Mouse (Mus musculus): Measurements from ENCODE around the gene Matn4.
A peak's percentile ranks its signal among the peaks of the same experiment; 100 is the strongest.

The Matn4 gene

DNA sequence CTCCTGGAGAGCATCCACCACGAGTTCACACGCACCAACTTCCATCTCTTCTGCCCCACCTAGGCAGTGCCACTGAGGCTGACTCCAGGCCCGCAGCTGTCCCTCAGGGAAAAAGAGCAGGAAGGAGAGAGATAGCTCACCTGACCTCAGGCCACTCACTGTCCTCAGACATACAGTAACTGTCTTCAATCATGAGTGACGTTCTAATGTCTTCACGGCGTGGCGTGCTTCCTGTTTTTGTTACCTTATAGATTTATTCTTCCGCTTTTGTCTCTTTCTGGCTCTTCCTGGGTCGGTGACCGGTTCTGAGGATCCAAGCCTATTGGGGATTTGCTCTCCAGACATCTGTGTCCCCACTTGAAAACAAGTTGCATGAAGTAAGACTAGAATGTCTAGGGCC, 9.6 kb upstream of the Matn4 start:
- DNase-seq (ENCODE audit: low spot score in 2 of 2), result no peak

GRCm38 (mm10) chr2:164414167-164414566, 9.2 kb upstream of the Matn4 start:
- no peak for DNase-seq (ENCODE audit: low spot score in 2 of 2)

DNA sequence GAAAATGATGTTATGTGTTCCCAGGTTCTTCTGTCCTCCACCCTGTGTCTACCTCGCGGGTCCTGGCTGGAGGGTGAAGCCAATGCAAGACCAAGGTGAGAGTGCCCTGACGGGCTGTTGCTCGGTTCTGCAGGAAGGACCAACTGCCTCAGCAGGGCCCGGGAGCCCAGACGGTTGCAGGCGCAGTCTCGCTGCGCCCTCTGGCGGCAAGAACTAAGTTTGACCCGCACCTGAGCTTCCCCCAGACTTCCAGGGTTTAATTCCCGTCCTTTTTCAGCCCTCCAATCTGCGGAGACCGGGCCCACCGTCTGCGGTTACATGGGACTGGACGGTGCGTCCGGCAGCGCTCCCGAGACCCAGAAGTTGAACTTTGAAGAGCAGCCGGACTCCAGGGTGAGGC, 2.7 kb upstream of the Matn4 start:
- DNase-seq (ENCODE audit: low spot score in 2 of 2), result peak; percentile 32 to 64

DNA sequence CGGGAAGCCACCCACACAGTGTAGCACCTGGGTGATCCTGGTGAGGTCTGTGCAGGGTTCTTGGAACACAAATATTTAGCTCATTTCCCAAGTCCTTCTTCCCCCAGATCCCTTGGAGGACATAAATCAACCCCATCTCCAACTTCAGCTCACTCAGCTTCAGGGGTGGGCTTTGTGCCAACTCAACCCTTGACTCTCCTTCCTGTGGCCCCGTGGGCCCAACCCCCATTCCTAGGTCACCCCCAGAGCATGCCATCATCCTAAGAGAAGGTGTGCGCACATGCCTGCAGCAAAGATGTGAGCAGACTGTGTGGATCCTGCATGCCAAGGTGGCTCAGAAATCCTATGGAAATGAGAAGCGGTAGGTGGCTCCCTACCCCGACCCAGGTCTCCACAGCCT, 559 bp upstream of the Matn4 start:
- no peak for DNase-seq (ENCODE audit: low spot score in 2 of 2)

GRCm38 (mm10) chr2:164404082-164404990, 624 bp downstream of the Matn4 start:
- DNase-seq (ENCODE audit: low spot score in 2 of 2), result no peak

- DNase-seq (ENCODE audit: low spot score in 2 of 2), result peak in 1 of 2 experiments; percentile 22
Observed at GRCm38 (mm10) chr2:164403396-164404081, 1.4 kb downstream of the Matn4 start.

- DNase-seq (ENCODE audit: low spot score in 2 of 2), result peak; percentile 49 to 82
Observed at GRCm38 (mm10) chr2:164402906-164403305, 2.1 kb downstream of the Matn4 start, which contains the start of gene Rbpjl. Gene Rbpjl (plus strand): TSS chr2:164403141.

DNA sequence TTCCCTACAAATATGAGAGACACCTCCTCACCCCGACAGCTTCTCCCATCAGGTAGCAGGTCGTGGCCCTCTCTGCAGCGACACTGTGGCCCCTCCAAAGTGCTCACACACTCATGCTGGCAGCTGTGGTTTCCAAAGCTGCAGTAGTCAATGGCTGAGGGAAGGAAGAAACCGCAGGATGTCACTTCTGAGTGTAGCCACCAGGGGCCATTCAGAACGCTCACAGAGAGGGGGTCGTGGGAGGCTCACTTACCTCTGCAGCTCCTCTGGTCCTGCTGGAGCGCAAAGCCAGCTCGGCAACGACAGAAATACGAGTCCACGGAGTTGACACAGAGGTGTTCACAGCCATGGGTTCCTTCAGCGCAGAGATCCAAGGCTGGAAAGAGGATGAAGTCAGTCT, 8.0 kb downstream of the Matn4 start:
- no peak for DNase-seq (ENCODE audit: low spot score in 2 of 2)

GRCm38 (mm10) chr2:164396076-164396475, 8.9 kb downstream of the Matn4 start:
- no peak for DNase-seq (ENCODE audit: low spot score in 2 of 2)

DNA sequence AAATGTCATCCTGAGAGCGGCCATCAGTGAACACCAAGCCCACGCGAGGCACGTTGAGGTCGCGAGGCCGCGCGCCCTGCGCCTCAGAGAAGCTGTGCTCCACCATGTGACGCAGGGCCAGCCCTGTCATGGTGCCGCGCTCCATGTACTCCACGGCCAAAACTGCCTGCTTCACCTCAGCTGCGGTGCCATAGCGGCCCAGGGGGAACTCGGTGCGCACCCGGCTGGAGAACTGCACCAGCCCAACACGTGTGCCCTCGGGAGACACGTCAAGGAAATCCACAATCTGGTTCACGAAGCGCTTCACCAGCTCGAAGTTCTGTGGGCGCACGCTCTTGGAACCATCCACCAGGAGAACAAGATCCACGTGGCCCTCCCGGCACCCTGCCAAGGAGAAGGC, 11.8 kb downstream of the Matn4 start:
- DNase-seq (ENCODE audit: low spot score in 2 of 2), result no peak

GRCm38 (mm10) chr2:164389499-164389898, 15.5 kb downstream of the Matn4 start:
- DNase-seq (ENCODE audit: low spot score in 2 of 2), result peak; percentile 69 to 86

- DNase-seq (ENCODE audit: low spot score in 2 of 2), result peak in 1 of 2 experiments; percentile 20
Observed at GRCm38 (mm10) chr2:164389020-164389419, 15.9 kb downstream of the Matn4 start, which contains the start of gene Slpi. Gene Slpi (minus strand): TSS chr2:164389095.

DNA sequence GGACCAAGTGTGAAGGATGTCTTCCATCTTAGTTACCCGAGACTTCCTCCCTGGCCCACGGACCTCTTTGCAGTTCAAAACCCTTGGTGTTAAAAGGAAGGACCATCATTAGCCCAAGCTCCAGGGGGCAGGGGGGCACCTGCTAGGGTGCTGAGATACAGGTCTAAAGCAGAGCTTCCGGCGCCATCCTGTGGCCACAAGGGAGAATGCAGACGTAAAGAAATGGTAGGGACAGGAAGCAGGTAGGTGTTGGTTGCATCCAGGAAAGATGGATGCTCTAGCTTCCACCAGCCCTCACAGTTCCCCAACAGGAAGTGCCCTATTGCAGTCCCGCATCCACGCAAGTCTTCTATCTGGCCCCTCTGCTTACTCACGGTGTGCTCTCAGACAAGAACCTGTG, 18.0 kb downstream of the Matn4 start:
- peak in 1 of 2 experiments; percentile 76 for DNase-seq (ENCODE audit: low spot score in 2 of 2)

DNA sequence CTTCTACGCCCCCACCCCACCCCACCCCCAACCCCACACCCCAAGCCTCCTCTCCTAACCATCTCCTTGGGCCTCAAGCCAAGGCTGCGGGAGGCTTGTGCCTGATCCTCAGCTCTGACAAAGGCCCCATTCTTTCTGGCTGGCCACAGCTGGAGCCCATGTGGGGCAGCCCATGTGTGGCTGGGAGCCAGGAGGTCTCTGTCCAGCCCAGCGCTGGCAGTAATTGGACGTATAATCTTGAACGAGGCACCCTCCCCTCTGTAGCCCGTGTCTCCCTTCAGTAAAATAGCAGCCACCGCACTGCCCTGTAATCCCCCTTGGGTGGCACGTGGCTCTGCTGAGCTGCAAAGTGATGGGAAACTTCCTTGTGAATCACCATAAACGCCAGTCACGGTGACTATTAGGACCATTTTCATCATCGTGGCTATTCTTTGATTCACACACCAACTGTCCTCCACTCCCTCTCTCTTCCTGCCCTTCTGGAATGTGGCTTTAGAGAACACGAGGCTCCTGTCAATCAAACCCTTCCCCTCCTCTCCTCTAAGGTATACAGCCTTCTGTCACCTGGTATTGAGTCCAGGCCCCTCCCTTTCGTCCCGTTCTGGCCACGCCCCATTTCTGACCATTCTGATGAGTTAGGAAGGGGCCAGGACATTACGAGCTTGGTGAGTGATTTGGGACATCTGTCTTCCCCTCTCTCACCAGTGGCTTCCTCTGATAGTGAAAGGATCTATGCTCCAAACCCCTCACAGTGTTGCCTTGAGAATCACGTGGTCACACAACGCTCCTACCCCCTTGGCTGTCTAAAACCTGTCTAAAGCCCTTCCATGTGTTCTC, 18.8 kb downstream of the Matn4 start:
- no peak for DNase-seq (ENCODE audit: low spot score in 2 of 2)

GRCm38 (mm10) chr2:164383656-164384399, 21.1 kb downstream of the Matn4 start:
- DNase-seq (ENCODE audit: low spot score in 2 of 2), result no peak

DNA sequence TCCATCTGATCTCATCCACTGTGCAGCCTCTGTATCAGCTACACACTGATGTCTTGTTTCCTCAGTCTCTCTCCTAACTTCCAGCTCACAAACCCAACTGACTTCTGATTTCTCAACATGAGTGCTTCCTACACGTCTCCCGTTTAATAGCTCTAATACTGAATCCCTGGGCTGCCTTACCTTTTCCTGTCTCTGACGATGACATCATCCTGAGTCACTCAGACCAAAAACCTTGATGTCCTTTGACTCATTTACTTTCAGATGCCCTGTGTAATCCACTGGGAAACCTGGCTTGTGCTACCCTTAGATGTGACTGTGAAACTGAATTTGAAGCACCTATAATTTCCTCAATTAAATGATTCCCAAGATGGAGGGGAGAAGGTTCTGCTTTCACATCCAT, 22.0 kb downstream of the Matn4 start:
- no peak for DNase-seq (ENCODE audit: low spot score in 2 of 2)

- peak in 1 of 2 experiments; percentile 45 for DNase-seq (ENCODE audit: low spot score in 2 of 2)
Observed at GRCm38 (mm10) chr2:164381726-164382125, 23.2 kb downstream of the Matn4 start.

- no peak for DNase-seq (ENCODE audit: low spot score in 2 of 2)
Observed at GRCm38 (mm10) chr2:164377478-164378426, 27.2 kb downstream of the Matn4 start.

DNA sequence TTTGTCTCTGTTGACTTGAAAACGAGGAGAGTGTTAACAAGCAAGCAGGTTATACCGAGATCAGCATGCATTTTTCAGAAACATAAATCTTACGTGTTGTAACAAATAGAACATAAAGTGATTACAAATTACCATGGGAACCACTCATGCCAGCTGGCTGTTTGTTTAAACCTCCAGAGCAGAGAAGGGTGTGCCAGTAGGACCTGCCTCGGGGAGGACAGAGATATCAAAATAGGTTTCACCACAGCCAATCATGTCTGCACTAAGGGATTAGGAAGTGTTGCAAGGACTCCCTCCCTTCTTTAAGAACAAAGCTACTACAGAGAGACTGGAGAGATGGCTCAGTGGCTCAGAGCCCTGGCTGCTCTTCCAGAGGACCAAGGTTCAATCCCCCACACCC, 31.8 kb downstream of the Matn4 start:
- DNase-seq (ENCODE audit: low spot score in 2 of 2), result no peak

Data from spleen, postnatal 10 days (tissue).